Mouse (Mus musculus) kidney, adult 8-10 months (tissue): ENCODE measurements around the gene Hapln1.
A peak's percentile ranks its signal among the peaks of the same experiment; 100 is the strongest.

ENCODE experiments used
- DNase-seq, 2 experiments: peaks; one replicate each; pipeline ENCODE4 v3.0.0; 2022

The Hapln1 gene

DNA sequence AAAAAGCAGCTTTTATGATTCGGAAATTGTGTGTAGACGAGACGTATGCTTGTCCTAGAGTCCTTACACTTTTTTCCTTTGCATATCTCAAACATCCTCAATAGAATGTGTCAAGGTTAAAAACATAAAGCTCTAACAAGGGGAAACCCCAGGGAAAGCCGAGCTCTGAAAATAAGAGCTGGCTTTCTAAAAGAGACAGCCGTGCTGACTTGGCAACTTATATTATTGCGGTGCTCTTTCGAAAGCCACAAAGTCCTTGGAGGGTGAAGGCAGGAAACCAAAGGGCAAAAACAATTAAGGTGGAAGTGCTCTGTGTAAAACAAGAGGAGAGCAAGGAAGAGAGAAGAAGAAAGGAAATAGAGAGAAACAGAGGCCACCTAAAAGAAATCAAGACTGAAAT is 60.9 kb downstream of the Hapln1 start:
- DNase-seq = no peak

DNA sequence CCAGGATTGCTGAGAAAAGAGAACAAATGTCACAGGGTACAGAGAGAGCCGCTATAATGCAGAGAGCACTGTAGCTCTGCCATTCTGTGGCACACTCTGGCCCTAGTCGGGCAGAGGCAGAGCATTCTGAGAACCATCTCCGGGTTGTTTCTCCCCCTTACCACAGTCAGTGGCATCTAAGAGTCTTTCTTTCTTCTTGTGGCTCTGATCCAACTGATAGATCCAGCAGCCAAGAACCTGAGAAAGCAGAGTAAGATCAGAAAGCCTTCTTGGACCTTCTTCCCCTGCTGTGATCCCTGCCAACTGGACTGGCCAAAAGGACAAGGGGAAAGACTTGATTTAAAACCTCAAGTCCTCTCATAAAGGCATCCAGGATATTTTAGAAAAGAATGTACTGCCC is 63.7 kb downstream of the Hapln1 start:
- DNase-seq = no peak

DNA sequence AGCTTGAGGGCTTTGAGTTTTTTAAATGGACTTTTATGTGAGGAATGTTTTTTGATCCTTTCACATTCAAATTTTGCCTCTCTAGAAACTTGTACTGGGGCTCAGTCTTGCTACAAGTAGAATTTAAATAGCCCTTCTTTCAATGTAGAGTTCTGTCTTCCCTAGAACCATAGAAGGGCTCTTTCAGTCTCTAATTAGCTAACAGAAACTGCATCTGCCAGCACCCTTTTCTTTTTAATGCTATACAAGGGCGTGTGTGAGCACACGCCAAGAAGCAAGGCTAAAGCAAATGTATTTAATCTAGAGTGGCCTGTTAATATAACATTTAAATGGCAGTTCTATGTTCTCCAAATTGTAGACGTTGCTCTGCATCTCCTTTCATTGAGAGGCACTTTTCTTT is 67.8 kb downstream of the Hapln1 start:
- no peak for DNase-seq

DNA sequence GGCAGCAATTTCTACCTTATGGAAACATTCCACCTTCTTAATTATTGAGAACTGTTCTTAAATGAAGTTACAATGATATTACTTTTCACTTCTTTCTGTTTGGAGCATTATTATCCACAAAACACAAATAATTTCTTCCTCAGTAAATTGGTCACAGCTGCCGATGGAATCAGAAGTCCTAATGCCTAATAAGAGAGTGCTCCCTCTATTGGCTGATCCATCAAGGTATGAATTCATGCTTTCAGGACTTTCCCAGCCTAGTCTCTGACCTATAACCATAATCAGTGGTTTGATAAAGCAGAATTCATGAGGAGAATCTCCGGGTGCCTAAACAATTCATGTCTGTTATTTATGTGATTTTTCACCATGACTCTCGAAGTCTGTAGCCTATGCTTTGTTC is 79.5 kb downstream of the Hapln1 start:
- no peak for DNase-seq

DNA sequence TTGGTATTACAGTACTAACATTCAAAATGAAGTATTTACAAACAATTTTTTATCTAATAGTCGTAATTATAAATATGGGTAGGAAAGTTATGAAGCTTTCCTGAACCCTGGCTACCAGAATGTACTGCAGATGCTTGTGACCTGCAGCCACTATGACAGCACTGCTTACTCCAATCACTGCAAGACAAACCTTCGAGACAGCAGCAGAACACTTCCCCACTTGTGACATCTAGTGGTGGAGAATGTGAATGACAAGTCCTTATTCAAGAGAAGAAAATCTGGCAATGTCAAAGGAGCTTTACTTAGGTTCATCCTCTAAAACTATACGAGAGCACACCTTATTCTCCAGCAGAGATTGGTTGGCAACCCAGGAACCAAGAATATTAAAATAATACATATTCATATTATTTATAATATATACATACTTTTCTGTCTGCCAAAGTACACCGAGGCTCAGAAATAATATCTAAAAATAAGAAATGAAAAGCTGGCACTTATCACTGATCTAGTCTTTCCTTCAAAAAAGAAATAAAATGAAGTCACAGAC is 94.6 kb downstream of the Hapln1 start:
- peak; percentile 10 to 31 for DNase-seq

DNA sequence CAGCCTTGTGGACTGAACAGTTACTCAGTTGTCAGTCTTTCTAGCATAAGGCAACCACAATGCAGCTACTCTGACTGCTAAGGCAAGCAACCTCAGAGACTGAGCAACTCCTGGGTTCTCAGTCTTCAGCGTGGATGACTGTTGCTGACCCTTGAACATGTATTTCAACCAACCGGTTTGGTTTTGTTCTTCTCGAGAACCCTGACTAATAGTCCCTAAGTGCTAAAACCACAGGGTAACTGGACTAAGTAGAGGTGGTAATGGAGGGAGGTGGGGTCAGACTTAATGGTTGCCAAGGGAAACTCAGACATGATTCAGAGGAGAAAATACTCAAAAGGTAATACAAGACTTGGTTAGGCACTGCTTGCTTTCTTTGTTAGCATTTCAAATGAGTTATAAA is 97.4 kb downstream of the Hapln1 start:
- DNase-seq = no peak

DNA sequence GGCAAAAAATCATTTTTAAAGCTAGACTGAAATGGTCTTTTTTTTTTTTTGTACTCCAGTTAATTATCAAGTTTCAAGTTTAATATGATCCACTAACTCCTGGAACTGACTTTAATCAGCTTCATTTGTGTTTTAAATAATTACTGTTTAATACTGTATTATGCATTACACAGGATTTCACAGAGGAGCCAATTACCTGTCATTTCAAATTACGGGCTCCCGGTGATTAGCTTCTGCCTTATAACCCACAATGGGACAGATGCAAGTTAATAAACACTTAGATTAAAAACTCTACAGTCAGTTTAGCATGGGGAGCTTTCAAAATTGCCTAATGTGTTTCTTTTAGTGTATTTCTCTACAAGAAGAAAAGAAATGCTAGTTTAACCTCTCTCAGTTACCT is 106.0 kb downstream of the Hapln1 start:
- DNase-seq = no peak

DNA sequence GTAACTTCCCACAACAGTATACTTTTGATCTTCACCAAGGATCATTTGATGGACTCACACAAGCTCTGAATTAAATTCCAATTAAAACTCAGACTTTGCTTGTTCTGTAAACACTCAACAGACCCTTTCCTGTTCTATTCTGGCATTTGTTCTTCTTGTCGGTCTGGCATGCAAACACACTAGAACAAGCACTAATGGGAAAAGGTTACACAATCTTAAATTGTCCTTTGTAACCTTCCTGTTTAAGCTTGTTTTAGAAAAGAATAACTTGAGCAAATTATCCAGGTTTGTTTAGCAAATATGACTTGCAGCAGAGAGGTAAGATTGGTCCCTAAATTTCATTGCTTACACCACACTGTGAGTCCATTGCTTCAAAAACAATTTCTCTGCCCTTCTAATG is 113.2 kb downstream of the Hapln1 start:
- DNase-seq = no peak

DNA sequence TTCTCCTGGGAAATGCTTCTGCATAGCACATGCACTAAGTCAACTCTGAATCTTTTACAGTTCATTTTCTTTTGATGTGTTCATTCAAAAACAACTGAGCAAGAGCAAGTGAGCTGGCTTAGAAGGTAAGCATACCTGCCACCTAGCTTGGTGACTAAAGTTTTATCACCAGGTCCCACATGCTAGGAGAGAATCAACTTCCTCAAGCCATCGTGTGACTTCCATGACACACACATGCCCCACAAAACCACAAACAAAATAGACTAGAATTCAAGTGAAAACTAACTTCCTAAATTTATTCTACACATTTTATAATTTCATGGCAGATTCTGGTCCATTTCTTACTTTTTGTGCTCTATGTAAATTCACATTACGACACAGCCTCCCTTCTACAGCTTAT is 113.7 kb downstream of the Hapln1 start:
- DNase-seq = no peak

DNA sequence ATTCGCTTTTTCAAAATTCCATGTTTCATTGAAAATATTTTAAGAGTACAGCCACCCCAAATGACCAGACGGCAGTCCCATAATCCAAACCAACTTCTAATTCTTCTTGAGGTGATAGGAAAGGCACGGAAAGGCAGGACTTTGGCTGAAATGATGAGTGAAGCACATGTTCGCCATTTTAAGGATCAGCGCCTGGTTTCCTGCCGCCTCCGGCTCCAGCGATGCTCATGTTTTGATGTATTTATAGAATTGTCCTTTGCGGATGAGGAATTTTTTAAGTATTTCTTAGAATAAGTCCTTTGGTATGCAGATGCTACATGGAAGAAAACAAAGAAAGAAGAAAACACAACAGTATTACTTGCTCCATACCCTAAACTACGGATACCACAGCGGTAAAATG is 117.5 kb downstream of the Hapln1 start:
- no peak for DNase-seq
